Mouse (Mus musculus) kidney, adult 11 months (tissue): ENCODE data around the gene Upp2.

Source experiments
- DNase-seq: peaks from one replicate; pipeline ENCODE4 v3.0.0; 2022

The Upp2 gene

GRCm38 (mm10) chr2:58625186-58625585, 58.1 kb downstream of the Upp2 start:
- no peak for DNase-seq

DNA sequence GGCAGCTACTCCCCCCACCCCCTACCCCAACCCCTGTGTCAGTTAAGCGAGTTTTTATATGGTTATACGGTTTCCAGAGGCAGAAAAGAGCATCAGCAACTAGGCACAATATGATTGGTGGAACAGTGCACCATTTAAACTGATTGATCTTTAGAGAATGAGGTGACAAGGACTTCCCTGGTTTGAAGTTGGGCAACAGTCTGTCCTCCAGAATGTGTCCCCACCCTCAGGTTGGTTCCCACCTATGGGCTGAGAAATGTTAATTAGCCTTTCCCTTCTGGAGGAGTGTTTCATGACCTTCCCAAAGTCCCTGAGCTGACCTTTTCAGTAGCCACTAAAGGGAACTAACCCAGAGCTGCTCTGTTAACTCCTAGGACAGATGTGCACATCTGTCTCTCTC, 58.6 kb downstream of the Upp2 start:
- DNase-seq: no peak

GRCm38 (mm10) chr2:58626136-58626769, 59.2 kb downstream of the Upp2 start:
- no peak for DNase-seq

DNA sequence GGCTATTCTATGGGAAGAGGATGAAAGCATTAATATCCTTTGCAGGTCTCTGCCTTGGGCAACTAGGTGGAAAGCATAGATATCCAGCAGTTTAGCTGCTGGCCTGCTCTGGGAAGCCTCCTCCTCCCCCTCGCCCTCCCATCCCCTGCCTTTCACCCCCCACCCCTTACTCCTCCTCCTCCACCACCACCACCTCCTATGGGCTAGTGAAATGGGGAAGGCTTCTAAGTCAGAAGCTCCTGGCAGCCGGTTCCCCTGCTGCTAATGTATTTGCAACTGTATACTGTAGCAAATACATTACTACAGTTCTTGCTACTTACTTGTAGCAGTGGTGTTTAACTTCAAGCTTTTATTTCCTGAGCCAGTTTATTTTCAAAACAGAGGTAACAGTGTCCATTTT, 60.9 kb downstream of the Upp2 start:
- no peak for DNase-seq

DNA sequence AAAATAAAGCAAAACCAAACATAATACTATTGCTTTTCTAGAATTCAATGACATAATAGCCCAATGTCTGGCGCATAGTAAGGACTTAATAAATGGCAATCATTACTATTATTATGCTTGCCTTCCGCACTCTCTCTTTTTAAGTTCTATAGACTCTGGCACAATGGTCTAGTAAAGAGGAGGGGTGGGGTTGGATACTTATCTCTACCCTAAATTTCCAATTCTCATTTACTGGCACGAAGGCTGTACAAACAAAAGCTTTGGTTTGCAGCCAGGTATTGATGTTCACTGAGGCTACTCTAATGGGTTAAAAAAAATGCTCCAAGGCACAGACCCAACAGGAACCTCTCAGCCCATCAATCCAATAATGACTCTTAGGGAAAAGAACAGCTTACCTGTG, 61.9 kb downstream of the Upp2 start:
- DNase-seq: no peak

GRCm38 (mm10) chr2:58629440-58629839, 62.3 kb downstream of the Upp2 start:
- no peak for DNase-seq

- DNase-seq: no peak
Observed at GRCm38 (mm10) chr2:58633791-58634190, 66.7 kb downstream of the Upp2 start.

DNA sequence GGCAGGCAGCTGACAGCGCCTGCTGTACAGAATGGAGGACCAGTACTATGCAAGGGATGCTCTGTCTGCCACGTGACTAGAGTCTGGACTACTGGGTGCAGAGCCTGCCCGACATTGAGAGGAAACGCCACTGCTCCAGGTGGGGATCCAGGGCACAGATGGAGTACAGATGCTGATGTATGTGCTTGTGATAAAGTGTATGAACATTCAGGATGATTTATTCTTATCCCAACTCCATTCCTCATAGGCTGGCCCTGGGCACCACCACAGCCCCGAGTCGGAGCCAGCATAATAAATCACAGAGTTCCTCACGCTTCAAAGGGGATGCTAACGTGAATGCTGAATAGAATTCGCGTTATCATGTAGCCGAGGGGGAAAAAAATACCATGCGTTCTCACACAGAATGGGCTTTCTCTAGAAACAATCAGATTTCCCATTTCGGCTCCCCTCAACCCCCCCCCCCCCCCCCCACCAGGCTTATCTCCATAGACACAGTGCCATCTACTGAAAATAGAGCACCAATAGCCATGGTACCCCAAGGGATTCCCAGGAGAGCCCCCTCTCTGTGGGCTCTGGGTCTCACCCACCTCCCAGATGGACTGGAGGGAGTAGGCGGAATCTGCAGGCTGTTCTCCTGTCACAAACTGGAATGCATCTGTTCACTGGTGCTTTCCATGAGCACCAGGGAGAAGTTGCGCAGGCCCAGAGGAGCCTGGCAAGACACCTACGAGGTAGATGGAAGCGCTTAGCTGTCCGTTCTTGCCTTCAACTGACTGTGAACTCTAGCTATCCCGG, 74.9 kb downstream of the Upp2 start:
- no peak for DNase-seq

DNA sequence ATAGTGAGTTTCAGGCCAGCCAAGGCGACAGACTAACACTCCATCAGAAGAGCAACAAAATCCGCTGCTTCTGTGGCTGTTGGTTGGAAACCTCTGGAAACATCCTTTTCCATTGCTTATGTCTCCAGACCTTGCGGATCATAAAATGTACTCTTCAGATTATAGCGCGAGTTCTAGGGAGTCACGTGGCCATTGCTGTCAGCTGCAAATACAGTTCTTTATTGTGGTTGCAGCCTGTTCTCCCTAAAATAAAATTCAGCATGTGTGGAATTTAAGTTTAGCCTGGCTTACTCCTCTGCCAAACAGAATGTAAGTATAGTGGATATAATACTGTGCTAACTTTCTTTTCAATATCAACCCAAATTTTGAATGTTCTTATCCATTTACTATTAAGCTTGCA, 78.6 kb downstream of the Upp2 start:
- no peak for DNase-seq

- DNase-seq: no peak
Observed at GRCm38 (mm10) chr2:58655169-58655568, 88.1 kb downstream of the Upp2 start.

DNA sequence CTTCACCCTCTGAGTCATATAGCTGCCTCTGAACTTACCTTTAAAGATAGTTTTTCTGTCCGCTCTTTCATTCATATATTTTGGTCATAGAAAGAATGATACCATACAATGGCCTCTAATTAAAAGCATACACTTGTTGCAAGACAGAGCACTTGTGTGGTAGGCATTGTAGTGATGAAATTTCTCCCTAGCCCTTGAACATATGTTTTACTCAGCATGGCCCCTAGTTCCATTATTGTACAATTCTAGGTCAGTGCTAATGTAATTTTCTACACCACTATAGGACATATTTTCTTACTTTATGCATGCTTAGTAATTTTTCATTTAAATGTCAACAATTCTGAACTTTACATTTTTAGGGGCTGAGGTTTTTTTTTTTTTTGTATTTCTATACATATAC, 89.9 kb downstream of the Upp2 start:
- DNase-seq: no peak

- DNase-seq: no peak
Observed at GRCm38 (mm10) chr2:58657855-58658254, 90.8 kb downstream of the Upp2 start.

DNA sequence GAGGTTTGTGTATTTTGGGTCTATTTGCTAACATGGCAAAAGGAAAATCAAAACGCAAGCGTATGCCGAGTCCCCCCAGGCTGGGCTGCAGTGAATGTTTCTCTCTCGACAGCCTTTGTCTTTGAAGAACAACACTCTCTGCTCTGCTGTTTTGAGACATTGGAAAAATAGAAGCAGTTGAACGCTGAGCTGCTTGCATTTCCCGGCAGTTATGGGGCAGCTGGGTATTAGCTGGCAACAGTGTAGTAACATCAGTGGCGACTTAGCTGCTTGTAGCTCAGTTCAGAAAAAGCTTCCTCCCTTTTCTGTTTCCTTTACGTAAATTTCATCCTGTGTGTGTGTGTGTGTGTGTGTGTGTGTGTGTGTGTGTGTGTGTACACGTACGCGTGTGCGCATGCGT, 93.5 kb downstream of the Upp2 start:
- no peak for DNase-seq

GRCm38 (mm10) chr2:58661116-58661515, 94.0 kb downstream of the Upp2 start:
- DNase-seq: no peak

DNA sequence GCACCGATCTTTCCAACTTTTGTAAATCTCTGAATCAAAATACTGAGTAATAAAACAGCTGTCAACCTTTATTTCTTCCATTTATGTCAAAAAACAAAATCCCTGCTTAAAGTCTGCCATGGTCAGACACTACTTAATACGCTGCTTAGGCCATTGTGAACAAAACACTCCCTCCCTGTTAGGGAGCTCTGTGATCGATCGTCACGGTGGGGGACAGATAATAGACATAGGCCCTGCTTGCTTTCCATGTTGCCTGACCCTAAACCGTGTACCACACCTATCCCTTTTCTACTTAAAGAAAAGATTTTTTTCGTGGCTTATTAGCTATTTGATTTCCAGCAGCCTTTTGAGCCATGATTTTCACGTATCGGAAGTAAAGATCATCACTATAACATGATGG, 95.6 kb downstream of the Upp2 start:
- DNase-seq: no peak

DNA sequence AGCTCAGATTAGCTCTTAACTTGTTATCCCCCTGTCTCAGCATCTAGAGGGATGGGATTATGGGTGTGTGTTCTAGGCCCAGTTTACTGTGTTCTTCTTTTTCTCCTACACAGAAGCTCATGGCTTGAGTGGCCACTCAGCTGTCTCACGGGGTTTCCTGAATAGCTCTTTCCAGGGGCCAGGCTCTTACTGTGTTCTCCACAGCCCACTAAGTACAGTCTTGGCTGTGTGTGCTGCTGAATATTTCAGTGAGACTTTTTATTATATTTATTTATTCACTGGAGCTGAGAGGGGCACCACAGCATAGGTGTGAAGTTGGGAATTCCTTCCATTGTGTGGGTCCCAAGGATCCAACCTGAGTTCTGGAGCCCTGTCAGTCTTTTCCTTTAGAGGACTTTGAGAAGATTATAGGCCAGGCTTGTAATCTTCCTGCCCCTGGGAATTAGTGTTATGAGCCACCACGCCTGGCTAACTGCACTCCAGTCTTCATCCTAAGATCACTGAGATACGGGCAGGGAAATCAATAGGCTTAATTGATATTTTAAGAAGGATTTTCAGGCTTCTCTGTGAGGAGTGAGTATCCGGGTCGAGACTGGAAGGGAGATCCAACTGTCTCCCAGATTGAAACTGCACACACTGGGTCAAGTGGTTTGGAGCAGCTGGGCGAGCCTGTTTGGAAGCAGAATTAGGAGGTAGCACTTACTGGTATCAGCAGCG, 96.5 kb downstream of the Upp2 start:
- DNase-seq: no peak

GRCm38 (mm10) chr2:58665081-58665814, 98.2 kb downstream of the Upp2 start:
- DNase-seq: peak; percentile 34

GRCm38 (mm10) chr2:58667298-58667697, 100.2 kb downstream of the Upp2 start:
- no peak for DNase-seq

- peak; percentile 19 for DNase-seq
Observed at GRCm38 (mm10) chr2:58667991-58668390, 100.9 kb downstream of the Upp2 start.

- DNase-seq: no peak
Observed at GRCm38 (mm10) chr2:58669114-58669513, 102.0 kb downstream of the Upp2 start.

DNA sequence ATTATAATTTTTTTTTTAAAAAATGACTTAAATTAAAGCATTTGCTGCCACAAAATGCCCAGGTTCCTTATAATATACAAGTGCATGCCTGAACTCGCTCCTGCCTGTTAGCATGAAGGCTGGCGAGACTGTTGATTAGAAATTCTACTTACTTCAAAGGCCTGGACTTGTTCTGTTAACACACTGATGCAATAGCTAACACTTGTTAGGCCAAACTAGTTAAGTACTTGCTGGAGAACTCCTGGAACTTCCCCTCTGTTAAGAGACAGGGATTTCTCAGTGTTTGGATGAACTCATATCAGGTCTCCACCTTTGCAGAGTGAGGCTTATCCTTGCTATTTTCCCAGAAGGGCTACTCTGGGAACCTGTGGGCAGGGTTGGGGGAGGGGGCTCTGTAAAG, 105.4 kb downstream of the Upp2 start:
- DNase-seq: no peak

DNA sequence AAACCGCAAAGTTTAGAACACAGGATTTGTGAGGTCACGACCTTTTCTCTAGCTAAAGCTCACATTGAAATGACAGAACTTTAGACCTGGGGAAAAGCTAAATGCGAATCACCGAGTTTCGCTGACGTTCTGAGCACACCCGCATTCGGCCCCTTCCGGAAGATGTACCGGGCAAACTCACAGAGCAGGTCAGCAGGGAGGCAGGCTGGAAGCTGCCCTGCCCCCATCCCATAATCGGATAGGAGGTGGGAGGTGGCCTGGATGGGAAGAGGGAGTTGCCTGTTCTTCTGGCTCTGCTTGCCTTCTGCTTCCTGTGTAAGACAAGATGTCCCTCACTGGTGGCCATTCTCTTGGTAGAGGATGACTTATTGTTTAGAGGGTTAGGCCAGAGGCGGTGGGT, 112.9 kb downstream of the Upp2 start:
- no peak for DNase-seq

GRCm38 (mm10) chr2:58680794-58681193, 113.7 kb downstream of the Upp2 start:
- peak; percentile 45 for DNase-seq
